Mouse (Mus musculus) embryo, embryonic 10.5 days (tissue): ENCODE results near the gene 1700020D05Rik.

Experiments used
- DNase-seq: peaks from one replicate; pipeline ENCODE4 v3.0.0-alpha.2; 2015; ENCODE audit warnings: low spot score

Gene 1700020D05Rik

GRCm38 (mm10) chr19:5503687-5504086 is at the start of gene 1700020D05Rik:
TSS of gene 1700020D05Rik (minus strand) at chr19:5503787.
- DNase-seq, result no peak

- no peak for DNase-seq
Measured at GRCm38 (mm10) chr19:5547471-5548056, 44.0 kb upstream of the 1700020D05Rik start.

- no peak for DNase-seq
Measured at GRCm38 (mm10) chr19:5544031-5544430, 40.4 kb upstream of the 1700020D05Rik start.

GRCm38 (mm10) chr19:5543362-5543761 is 39.8 kb upstream of the 1700020D05Rik start:
- DNase-seq, result no peak

- DNase-seq, result no peak
Measured at GRCm38 (mm10) chr19:5538786-5539185, 35.2 kb upstream of the 1700020D05Rik start.

- DNase-seq, result no peak
Measured at GRCm38 (mm10) chr19:5532520-5532919, 28.9 kb upstream of the 1700020D05Rik start.

- peak; percentile 19 for DNase-seq
Measured at GRCm38 (mm10) chr19:5530138-5530524, 26.5 kb upstream of the 1700020D05Rik start.

- peak; percentile 98 for DNase-seq
Measured at GRCm38 (mm10) chr19:5529325-5530137, 25.9 kb upstream of the 1700020D05Rik start.

- no peak for DNase-seq
Measured at GRCm38 (mm10) chr19:5525204-5525603, 21.6 kb upstream of the 1700020D05Rik start.

GRCm38 (mm10) chr19:5518721-5519120 is 15.1 kb upstream of the 1700020D05Rik start:
- no peak for DNase-seq

- no peak for DNase-seq
Measured at GRCm38 (mm10) chr19:5516906-5517505, 13.4 kb upstream of the 1700020D05Rik start.

GRCm38 (mm10) chr19:5515840-5516777 is 12.5 kb upstream of the 1700020D05Rik start:
- DNase-seq, result no peak

GRCm38 (mm10) chr19:5513005-5513349 is 9.4 kb upstream of the 1700020D05Rik start:
- no peak for DNase-seq

- DNase-seq, result no peak
Measured at GRCm38 (mm10) chr19:5512091-5513004, 8.8 kb upstream of the 1700020D05Rik start.

- DNase-seq, result no peak
Measured at GRCm38 (mm10) chr19:5511074-5511632, 7.6 kb upstream of the 1700020D05Rik start.

GRCm38 (mm10) chr19:5510031-5511026 is 6.7 kb upstream of the 1700020D05Rik start, which contains the start of gene Snx32:
TSS of gene Snx32 (minus strand) at chr19:5510538.
- DNase-seq, result peak; percentile 96

GRCm38 (mm10) chr19:5500330-5500875 is 3.2 kb downstream of the 1700020D05Rik start:
- no peak for DNase-seq

GRCm38 (mm10) chr19:5496052-5496370 is 7.6 kb downstream of the 1700020D05Rik start:
- DNase-seq, result no peak
